Mouse (Mus musculus) ES-Bruce4 (cell line): ENCODE data around the gene Rwdd2b. TPM values are rescaled to one million over a fixed set of nuclear protein-coding genes. Genes with fewer than 3 reads are reported as not detected.
A peak's percentile ranks its signal among the peaks of the same experiment; 100 is the strongest.

ENCODE experiments used
- H3K27ac ChIP-seq: 2 replicates; pipeline ENCODE4 v1.5.1; 2012; ENCODE audit warnings: low read length, inconsistent platforms; ENCODE audit not compliant: insufficient read depth
- H3K27me3 ChIP-seq: 2 replicates; pipeline ENCODE4 v1.6.1; 2012; ENCODE audit warnings: mild to moderate bottlenecking, low read length, inconsistent platforms; ENCODE audit not compliant: control insufficient read depth, poor library complexity, insufficient read depth, severe bottlenecking
- H3K36me3 ChIP-seq: 2 replicates; pipeline ENCODE4 v1.6.1; 2012; ENCODE audit warnings: inconsistent platforms, mild to moderate bottlenecking, low read length, moderate library complexity; ENCODE audit not compliant: control insufficient read depth, poor library complexity, insufficient read depth, severe bottlenecking
- H3K4me1 ChIP-seq: one replicate; pipeline ENCODE4 v1.8.1; 2011; ENCODE audit warnings: low read length; ENCODE audit not compliant: control insufficient read depth, insufficient read depth
- H3K4me3 ChIP-seq: 2 replicates; pipeline ENCODE4 v1.5.1; 2011; ENCODE audit warnings: low read depth, mild to moderate bottlenecking, low read length
- H3K9ac ChIP-seq: 2 replicates; pipeline ENCODE4 v1.6.1; 2012; ENCODE audit warnings: low read depth, mild to moderate bottlenecking, inconsistent platforms; ENCODE audit not compliant: poor library complexity, severe bottlenecking
- H3K9me3 ChIP-seq: replicated peaks from 2 replicates; pipeline ENCODE4 v1.6.1; 2012; ENCODE audit warnings: mild to moderate bottlenecking, low read length, inconsistent platforms; ENCODE audit not compliant: control insufficient read depth, poor library complexity, insufficient read depth, severe bottlenecking
- CTCF ChIP-seq: IDR thresholded peaks from one replicate; pipeline ENCODE4 v1.8.1; 2011; ENCODE audit warnings: low read depth, low read length
- EP300 ChIP-seq: IDR thresholded peaks from 2 replicates; pipeline ENCODE4 v1.6.1; 2011; ENCODE audit warnings: low read depth, low read length; ENCODE audit not compliant: insufficient read depth
- POLR2A ChIP-seq: IDR thresholded peaks from one replicate; pipeline ENCODE4 v1.8.1; 2011; ENCODE audit warnings: low read length; ENCODE audit not compliant: insufficient read depth
- polyA plus RNA-seq: library from polyadenylated mRNA; stranded (reverse); fragments of >200 nt; gene quantifications from 2 replicates; pipeline ENCODE4 v1.2.4, GENCODE M21; 2011; ENCODE audit warnings: low read depth; ENCODE audit not compliant: missing spikeins, insufficient read depth, insufficient read length

The Rwdd2b gene
- polyA plus RNA-seq, 1 experiment = 4.3 TPM

GRCm38 (mm10) chr16:87443245-87443644 is 2.9 kb upstream of the Rwdd2b start:
- Histone ChIP-seq H3K27me3 (no peaks in the 10 kb centered on the region), H3K9me3 (no peaks in the 10 kb centered on the region), H3K9ac (no peak overlapping the region), H3K4me3 (no peak overlapping the region), H3K4me1 (no peaks in the 10 kb centered on the region), H3K27ac (no peak overlapping the region), H3K36me3 (no peaks in the 10 kb centered on the region)
- TF ChIP-seq EP300 (no peak), POLR2A (no peak), CTCF (no peak)

GRCm38 (mm10) chr16:87442291-87442690 is 1.9 kb upstream of the Rwdd2b start:
- H3K9ac ChIP-seq = no peak overlapping the region
- H3K36me3 ChIP-seq = no peaks in the 10 kb centered on the region
- no peaks in the 10 kb centered on the region for H3K4me1 ChIP-seq
- TF ChIP-seq POLR2A (no peak), CTCF (no peak), EP300 (no peak)
- H3K27ac ChIP-seq = no peak overlapping the region
- H3K4me3 ChIP-seq = no peak overlapping the region
- no peaks in the 10 kb centered on the region for H3K9me3 ChIP-seq
- no peaks in the 10 kb centered on the region for H3K27me3 ChIP-seq

GRCm38 (mm10) chr16:87441089-87441488 is 716 bp upstream of the Rwdd2b start:
- H3K27me3 ChIP-seq = no peaks in the 10 kb centered on the region
- H3K36me3 ChIP-seq = no peaks in the 10 kb centered on the region
- TF ChIP-seq POLR2A (no peak), EP300 (no peak), CTCF (no peak)
- H3K9me3 ChIP-seq = no peaks in the 10 kb centered on the region
- H3K27ac ChIP-seq = no peak overlapping the region
- H3K4me1 ChIP-seq = no peaks in the 10 kb centered on the region
- peak overlapping the region; percentile 61 for H3K9ac ChIP-seq
- H3K4me3 ChIP-seq = peak overlapping the region; percentile 93

- no peak for TF ChIP-seq POLR2A
- no peak for TF ChIP-seq EP300
- no peak for TF ChIP-seq CTCF
- Histone ChIP-seq H3K4me1 (no peaks in the 10 kb centered on the region), H3K27ac (no peak overlapping the region), H3K4me3 (no peak overlapping the region), H3K9me3 (no peaks in the 10 kb centered on the region), H3K27me3 (no peaks in the 10 kb centered on the region), H3K9ac (no peak overlapping the region), H3K36me3 (no peaks in the 10 kb centered on the region)
Observed at GRCm38 (mm10) chr16:87438697-87439096, 1.7 kb downstream of the Rwdd2b start.

GRCm38 (mm10) chr16:87437096-87437495 is 3.3 kb downstream of the Rwdd2b start:
- TF ChIP-seq EP300 (no peak), CTCF (no peak), POLR2A (no peak)
- no peaks in the 10 kb centered on the region for H3K9me3 ChIP-seq
- H3K36me3 ChIP-seq = no peaks in the 10 kb centered on the region
- H3K4me3 ChIP-seq = peak overlapping the region; percentile 36
- no peaks in the 10 kb centered on the region for H3K27me3 ChIP-seq
- H3K4me1 ChIP-seq = no peaks in the 10 kb centered on the region
- no peak overlapping the region for H3K27ac ChIP-seq
- no peak overlapping the region for H3K9ac ChIP-seq

- no peak overlapping the region for H3K27ac ChIP-seq
- H3K4me1 ChIP-seq = no peaks in the 10 kb centered on the region
- H3K27me3 ChIP-seq = no peaks in the 10 kb centered on the region
- H3K9ac ChIP-seq = 0 out of 2 replicates have a peak overlapping the region, but pooled peaks have one; percentile 4
- H3K9me3 ChIP-seq = no peaks in the 10 kb centered on the region
- no peaks in the 10 kb centered on the region for H3K36me3 ChIP-seq
- TF ChIP-seq EP300 (peak; percentile 47; the same call in 1 of the 2 replicates), POLR2A (no peak), CTCF (no peak)
- H3K4me3 ChIP-seq = peak overlapping the region; percentile 46
Observed at GRCm38 (mm10) chr16:87435411-87436205, 4.8 kb downstream of the Rwdd2b start.
